Mouse (Mus musculus) spleen, adult 2 months (tissue): ENCODE measurements around the gene Figla.

Source experiments
- CTCF ChIP-seq: fragments of 200-500 bp; IDR thresholded peaks from 2 replicates; pipeline ENCODE4 v1.5.1; 2011; ENCODE audit warnings: mild to moderate bottlenecking, inconsistent platforms; ENCODE audit not compliant: insufficient read depth, insufficient read length, insufficient replicate concordance; ENCODE audit errors: extremely low read depth
- POLR2A ChIP-seq: fragments of 200-500 bp; IDR thresholded peaks from 2 replicates; pipeline ENCODE4 v1.6.1; 2011; ENCODE audit warnings: low read depth, low read length, inconsistent platforms

- TF ChIP-seq CTCF: no peak
- TF ChIP-seq POLR2A: no peak
Observed at GRCm38 (mm10) chr6:85969889-85970288, 46.1 kb upstream of the Figla start.
